Mouse (Mus musculus) midbrain, embryonic 12.5 days (tissue): Measurements from ENCODE around the gene Ramp2. TPM values are rescaled to one million over a fixed set of nuclear protein-coding genes. Genes with fewer than 3 reads are reported as not detected.

Source experiments
- ATAC-seq: fragments of 200-750 bp; cut with Nextera tagmentation; 2 replicates; pipeline ENCODE4 v1.8.0; 2017; ENCODE audit warnings: low read depth, moderate TSS enrichment, moderate library complexity; ENCODE audit not compliant: low FRiP score
- H3K27ac ChIP-seq: fragments of 300-500 bp; sonication (generic); replicated peaks from 2 replicates; pipeline ENCODE4 v1.5.1; 2016; ENCODE audit warnings: mild to moderate bottlenecking
- H3K27me3 ChIP-seq: fragments of 300-500 bp; sonication (generic); 2 replicates; pipeline ENCODE4 v1.6.1; 2016; ENCODE audit warnings: mild to moderate bottlenecking
- H3K36me3 ChIP-seq: fragments of 300-500 bp; sonication (generic); 2 replicates; pipeline ENCODE4 v1.6.1; 2016
- H3K4me1 ChIP-seq: fragments of 300-500 bp; sonication (generic); 2 replicates; pipeline ENCODE4 v1.6.1; 2016
- H3K4me2 ChIP-seq: fragments of 300-500 bp; sonication (generic); replicated peaks from 2 replicates; pipeline ENCODE4 v1.6.1; 2016; ENCODE audit warnings: mild to moderate bottlenecking, moderate library complexity
- H3K4me3 ChIP-seq: fragments of 300-500 bp; sonication (generic); 2 replicates; pipeline ENCODE4 v1.5.1; 2016; ENCODE audit warnings: mild to moderate bottlenecking
- H3K9ac ChIP-seq: fragments of 300-500 bp; sonication (generic); replicated peaks from 2 replicates; pipeline ENCODE4 v1.6.1; 2016; ENCODE audit warnings: mild to moderate bottlenecking, moderate library complexity
- H3K9me3 ChIP-seq: fragments of 300-500 bp; sonication (generic); 2 replicates; pipeline ENCODE4 v1.6.1; 2016; ENCODE audit warnings: mild to moderate bottlenecking
- WGBS: fragments of 180-500 bp; shearing (Covaris S2); methylation state at CpG from one replicate; pipeline ENCODE4 v1.1.7; 2016; 5-methylcytosine and 5-hydroxymethylcytosine counted together
- polyA plus RNA-seq: library from polyadenylated mRNA; unstranded; fragments of >200 nt; fragmentation: Nextera tagmentation; extraction: Ambion mirVana; gene quantifications from 2 replicates; pipeline ENCODE4 v1.2.1, GENCODE M21; 2016

The Ramp2 gene
- polyA plus RNA-seq, 1 experiment from 2014 or later: 76.3 TPM

GRCm38 (mm10) chr11:101260826-101261380 is 15.1 kb downstream of the Ramp2 start:
- Histone ChIP-seq H3K27me3 (peaks cover 59% of the 10 kb centered on the region), H3K27ac (peak overlapping the region; percentile 58), H3K4me3 (peak overlapping the region; percentile 50), H3K4me2 (peak overlapping the region; percentile 98), H3K36me3 (peaks cover 10% of the 10 kb centered on the region; the same call in 1 of the 2 replicates), H3K9ac (peak overlapping the region; percentile 71), H3K9me3 (no peaks in the 10 kb centered on the region), H3K4me1 (peaks cover 53% of the 10 kb centered on the region)
- under 1% methylated on average over 30 of the region's 30 CpGs for WGBS
- ATAC-seq: no peak; the same call in 1 of the 2 replicates

DNA sequence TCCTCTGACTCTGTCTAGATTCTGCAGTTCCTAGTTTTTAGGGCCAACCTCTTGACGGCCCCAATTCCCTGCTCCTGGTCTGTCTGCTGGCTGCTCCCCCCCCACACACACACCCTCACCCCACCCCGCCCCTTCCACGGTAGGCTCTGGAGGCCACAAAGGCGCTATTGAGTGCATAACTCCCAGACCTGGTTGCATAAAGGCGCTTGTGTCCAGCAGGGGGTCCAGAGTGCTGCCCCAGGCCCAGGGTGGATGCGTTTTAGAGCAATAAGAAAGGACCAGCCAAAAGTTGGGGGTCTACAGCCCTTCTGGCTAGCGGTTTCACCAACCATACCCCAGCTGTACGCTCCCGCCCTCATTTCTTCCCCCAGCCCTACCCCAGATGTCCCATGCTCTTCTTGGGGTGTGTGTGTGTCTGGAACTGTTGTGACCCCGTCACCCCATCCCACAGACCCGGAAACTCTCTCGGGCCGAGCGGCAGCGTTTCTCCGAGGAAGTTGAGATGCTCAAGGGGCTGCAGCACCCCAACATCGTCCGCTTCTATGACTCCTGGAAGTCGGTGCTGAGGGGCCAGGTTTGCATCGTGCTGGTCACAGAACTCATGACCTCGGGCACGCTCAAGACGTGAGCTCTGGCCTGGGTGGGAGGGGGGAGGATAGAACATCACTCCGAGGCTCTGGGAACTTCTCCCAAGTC is 16.6 kb downstream of the Ramp2 start:
- H3K27me3 ChIP-seq: peaks cover 69% of the 10 kb centered on the region
- H3K4me3 ChIP-seq: peak overlapping the region; percentile 50
- H3K9ac ChIP-seq: no peak overlapping the region; the same call in 1 of the 2 replicates
- H3K4me2 ChIP-seq: peak overlapping the region; percentile 98
- peaks cover 53% of the 10 kb centered on the region for H3K4me1 ChIP-seq
- no peak for ATAC-seq
- H3K9me3 ChIP-seq: no peaks in the 10 kb centered on the region
- H3K36me3 ChIP-seq: 0 out of 2 replicates have a peak, but pooled peaks cover 7% of the 10 kb centered on the region
- WGBS: under 1% methylated on average over 24 of the region's 24 CpGs
- H3K27ac ChIP-seq: no peak overlapping the region

DNA sequence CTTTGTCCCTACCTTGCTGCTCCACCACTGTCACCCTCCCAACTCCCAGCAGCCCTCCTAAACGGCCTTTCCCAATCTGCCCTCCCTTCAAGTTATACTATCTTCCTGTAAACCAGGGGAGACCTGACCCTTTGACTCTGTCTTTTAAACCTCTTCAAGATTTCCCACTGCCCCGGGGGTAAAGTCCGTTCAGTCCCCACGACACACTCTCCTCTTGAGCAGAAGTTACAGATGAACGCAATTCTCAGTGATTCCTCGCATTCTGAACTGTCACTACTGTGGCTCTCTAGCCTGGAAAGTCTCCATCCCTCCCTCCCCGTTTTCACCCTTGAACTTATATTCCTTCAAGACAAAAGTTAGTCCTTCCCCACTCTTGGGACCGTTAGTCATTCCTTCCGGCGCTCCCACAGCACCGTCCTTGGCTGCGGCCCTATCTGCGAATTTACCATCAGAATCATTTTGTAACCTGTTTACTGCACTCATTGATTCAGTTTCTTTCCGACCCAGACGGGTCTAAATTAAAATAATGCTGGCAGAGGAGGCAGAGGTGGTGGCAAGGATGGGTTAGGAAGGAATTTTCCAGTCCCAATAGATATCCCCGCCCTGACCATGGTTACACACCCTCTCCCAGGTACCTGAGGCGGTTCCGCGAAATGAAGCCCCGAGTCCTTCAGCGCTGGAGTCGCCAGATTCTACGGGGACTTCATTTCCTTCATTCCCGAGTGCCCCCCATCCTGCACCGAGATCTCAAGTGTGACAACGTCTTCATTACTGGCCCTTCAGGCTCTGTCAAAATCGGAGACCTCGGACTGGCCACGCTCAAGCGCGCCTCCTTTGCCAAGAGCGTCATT is 17.5 kb downstream of the Ramp2 start:
- Histone ChIP-seq H3K4me2 (0 out of 2 replicates have a peak overlapping the region, but pooled peaks have one; percentile 98), H3K4me3 (no peak overlapping the region)
- 1% methylated on average over 32 of the region's 32 CpGs for WGBS

DNA sequence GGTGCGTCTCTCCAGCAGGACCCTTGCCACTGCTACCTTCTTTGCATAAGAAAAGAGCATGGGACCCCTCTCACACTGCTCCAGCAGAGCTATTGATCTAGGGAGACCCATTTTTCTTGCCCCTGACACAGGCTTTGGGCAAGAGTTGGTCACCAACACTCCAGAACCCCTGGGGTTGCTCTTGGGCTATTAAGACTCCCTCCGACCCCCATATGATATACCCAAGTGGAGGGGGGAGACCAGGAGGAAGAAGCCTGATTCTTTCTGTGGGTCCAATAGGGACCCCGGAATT is 18.1 kb downstream of the Ramp2 start:
- Histone ChIP-seq H3K9me3 (no peaks in the 10 kb centered on the region), H3K4me1 (peaks cover 53% of the 10 kb centered on the region), H3K27ac (no peak overlapping the region), H3K4me3 (no peak overlapping the region), H3K4me2 (peak overlapping the region; percentile 14; the same call in 1 of the 2 replicates), H3K27me3 (peaks cover 80% of the 10 kb centered on the region), H3K36me3 (0 out of 2 replicates have a peak, but pooled peaks cover 3% of the 10 kb centered on the region), H3K9ac (no peak overlapping the region)
- ATAC-seq: no peak
- 6% methylated on average over 3 of the region's 3 CpGs for WGBS

More for the DNA sequence above, 17.5 kb downstream of the Ramp2 start:
- no peak overlapping the region for H3K27ac ChIP-seq
- peaks cover 74% of the 10 kb centered on the region for H3K27me3 ChIP-seq
- H3K36me3 ChIP-seq: 0 out of 2 replicates have a peak, but pooled peaks cover 3% of the 10 kb centered on the region
- peaks cover 53% of the 10 kb centered on the region for H3K4me1 ChIP-seq
- H3K9me3 ChIP-seq: no peaks in the 10 kb centered on the region
- ATAC-seq: no peak
- H3K9ac ChIP-seq: no peak overlapping the region

- under 1% methylated on average over 31 of the region's 31 CpGs for WGBS
- H3K4me2 ChIP-seq: peak overlapping the region; percentile 55
- no peaks in the 10 kb centered on the region for H3K36me3 ChIP-seq
- peaks cover 85% of the 10 kb centered on the region for H3K27me3 ChIP-seq
- H3K9ac ChIP-seq: peak overlapping the region; percentile 47
- no peaks in the 10 kb centered on the region for H3K9me3 ChIP-seq
- peak overlapping the region; percentile 35 for H3K4me3 ChIP-seq
- H3K27ac ChIP-seq: no peak overlapping the region
- peaks cover 43% of the 10 kb centered on the region for H3K4me1 ChIP-seq
- no peak for ATAC-seq
Observed at GRCm38 (mm10) chr11:101264954-101265471, 19.2 kb downstream of the Ramp2 start.

DNA sequence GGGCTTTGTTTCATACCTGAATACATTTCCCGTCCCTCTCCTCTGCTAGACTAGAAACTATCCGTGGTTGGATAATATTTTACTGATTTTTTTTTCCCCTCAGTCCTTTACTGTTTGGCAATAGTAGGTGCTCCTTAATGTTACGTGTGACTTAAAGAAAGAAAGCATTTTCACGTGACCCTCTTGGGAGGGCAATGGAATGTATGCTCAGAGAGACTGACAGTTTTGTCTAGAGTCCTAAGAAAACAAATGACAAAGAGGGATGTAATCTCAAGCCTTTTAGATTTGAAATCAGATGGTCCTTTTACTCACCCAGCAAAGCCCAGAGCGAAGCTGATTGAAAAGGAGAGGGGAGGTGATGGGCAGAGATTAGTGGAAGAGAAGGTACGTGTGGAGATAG is 20.1 kb downstream of the Ramp2 start:
- peak overlapping the region; percentile 35; the same call in 1 of the 2 replicates for H3K4me3 ChIP-seq
- no peak for ATAC-seq
- H3K9me3 ChIP-seq: no peaks in the 10 kb centered on the region
- H3K4me2 ChIP-seq: peak overlapping the region; percentile 55; the same call in 1 of the 2 replicates
- H3K4me1 ChIP-seq: peaks cover 34% of the 10 kb centered on the region
- no peak overlapping the region for H3K27ac ChIP-seq
- H3K9ac ChIP-seq: no peak overlapping the region
- no peaks in the 10 kb centered on the region for H3K36me3 ChIP-seq
- 9% methylated on average over 6 of the region's 6 CpGs for WGBS
- H3K27me3 ChIP-seq: peaks cover 80% of the 10 kb centered on the region

DNA sequence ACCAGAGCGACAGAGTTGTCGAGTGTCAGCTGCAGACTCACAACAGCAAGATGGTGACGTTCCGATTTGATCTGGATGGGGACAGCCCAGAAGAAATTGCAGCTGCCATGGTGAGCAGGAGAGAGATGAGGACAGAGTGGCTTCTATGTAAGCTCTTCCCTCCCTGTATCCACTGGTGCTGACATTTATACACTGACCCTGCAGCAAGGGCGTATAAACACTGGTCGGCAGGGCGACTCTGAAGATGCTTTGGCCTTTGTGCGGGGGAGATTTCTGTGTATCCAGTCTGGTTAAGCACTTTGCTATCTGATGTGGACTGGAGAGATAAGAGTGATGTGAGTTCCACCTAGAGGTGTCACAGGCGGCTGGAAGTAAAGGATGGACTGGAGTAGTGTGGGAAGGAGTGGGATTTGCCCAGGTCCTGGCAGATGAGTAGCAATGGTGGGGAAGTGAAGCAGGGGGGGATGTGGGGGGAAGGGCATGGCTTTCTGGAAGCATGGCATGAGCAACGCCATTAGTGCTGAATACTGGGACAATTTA is 23.8 kb downstream of the Ramp2 start:
- ATAC-seq: no peak
- Histone ChIP-seq H3K9ac (no peak overlapping the region), H3K9me3 (no peaks in the 10 kb centered on the region), H3K4me2 (no peak overlapping the region), H3K4me3 (no peak overlapping the region), H3K36me3 (no peaks in the 10 kb centered on the region), H3K4me1 (peaks cover 9% of the 10 kb centered on the region), H3K27ac (peak overlapping the region; percentile 22; the same call in 1 of the 2 replicates), H3K27me3 (peaks cover 53% of the 10 kb centered on the region)
- 35% methylated on average over 10 of the region's 10 CpGs for WGBS

GRCm38 (mm10) chr11:101272446-101272845 is 26.6 kb downstream of the Ramp2 start:
- ATAC-seq: no peak
- H3K4me1 ChIP-seq: peaks cover 14% of the 10 kb centered on the region

DNA sequence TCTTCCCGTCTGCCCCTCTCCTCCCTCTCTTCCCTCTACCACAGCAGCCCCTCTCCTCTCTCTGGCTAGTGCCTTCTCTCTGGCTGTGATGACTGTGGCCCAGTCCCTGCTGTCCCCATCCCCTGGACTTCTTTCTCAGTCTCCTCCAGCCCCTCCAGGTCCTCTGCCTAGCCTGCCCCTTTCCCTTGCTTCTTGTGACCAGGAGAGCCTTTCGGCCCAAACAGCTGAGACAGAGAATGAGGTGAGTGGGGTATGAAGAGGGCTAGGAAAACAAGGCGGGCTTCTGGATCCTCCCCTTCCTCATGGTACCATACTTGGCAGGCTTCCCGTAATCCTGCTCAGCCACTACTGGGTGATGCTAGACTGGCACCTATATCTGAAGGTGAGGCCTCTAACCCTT is 29.5 kb downstream of the Ramp2 start:
- Histone ChIP-seq H3K27ac (no peak overlapping the region), H3K27me3 (peaks cover 29% of the 10 kb centered on the region), H3K9me3 (no peaks in the 10 kb centered on the region), H3K4me2 (no peak overlapping the region), H3K36me3 (no peaks in the 10 kb centered on the region), H3K4me1 (peaks cover 28% of the 10 kb centered on the region), H3K9ac (no peak overlapping the region), H3K4me3 (no peak overlapping the region)
- ATAC-seq: no peak
- 85% methylated on average over 4 of the region's 4 CpGs for WGBS

More at GRCm38 (mm10) chr11:101272446-101272845, 26.6 kb downstream of the Ramp2 start:
- WGBS: 92% methylated on average over 3 of the region's 3 CpGs
- H3K9me3 ChIP-seq: no peaks in the 10 kb centered on the region
- no peak overlapping the region for H3K4me3 ChIP-seq
- H3K9ac ChIP-seq: no peak overlapping the region
- H3K4me2 ChIP-seq: no peak overlapping the region
- H3K36me3 ChIP-seq: no peaks in the 10 kb centered on the region
- H3K27me3 ChIP-seq: peaks cover 45% of the 10 kb centered on the region
- H3K27ac ChIP-seq: no peak overlapping the region

DNA sequence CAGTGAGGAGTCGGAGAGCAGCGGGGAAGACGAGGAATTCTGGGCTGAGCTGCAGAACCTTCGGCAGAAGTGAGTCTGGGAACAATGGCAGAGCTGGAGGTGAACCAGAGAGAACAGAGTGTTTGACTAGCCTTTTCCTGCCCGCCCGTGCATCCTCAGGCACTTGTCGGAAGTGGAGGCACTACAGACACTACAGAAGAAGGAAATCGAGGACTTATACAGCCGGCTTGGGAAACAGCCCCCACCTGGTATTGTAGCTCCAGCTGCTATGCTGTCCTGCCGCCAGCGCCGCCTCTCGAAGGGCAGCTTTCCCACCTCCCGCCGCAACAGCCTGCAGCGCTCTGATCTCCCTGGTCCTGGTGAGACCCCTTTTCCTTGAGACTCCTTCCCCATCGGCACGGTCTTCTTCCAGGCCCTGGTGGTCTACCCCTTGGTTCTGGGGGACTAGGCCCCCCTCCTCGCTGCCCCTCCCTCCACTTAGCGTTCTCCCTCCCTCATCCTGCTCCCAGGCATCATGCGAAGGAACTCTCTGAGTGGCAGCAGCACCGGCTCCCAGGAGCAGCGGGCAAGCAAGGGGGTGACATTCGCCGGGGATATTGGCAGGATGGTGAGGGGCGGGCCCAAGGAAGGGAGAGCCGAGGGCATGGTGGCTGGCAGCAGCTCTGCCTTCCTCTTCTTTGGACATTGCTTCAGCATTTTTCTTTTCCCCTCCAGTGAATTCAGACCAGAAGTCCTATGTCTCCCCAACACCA is 30.7 kb downstream of the Ramp2 start:
- Histone ChIP-seq H3K9ac (peak overlapping the region; percentile 44), H3K9me3 (no peaks in the 10 kb centered on the region), H3K27ac (no peak overlapping the region), H3K27me3 (peaks cover 23% of the 10 kb centered on the region), H3K4me2 (peak overlapping the region; percentile 34), H3K36me3 (no peaks in the 10 kb centered on the region), H3K4me1 (peaks cover 28% of the 10 kb centered on the region), H3K4me3 (no peak overlapping the region)
- no peak for ATAC-seq
- 25% methylated on average over 27 of the region's 27 CpGs for WGBS
